Mouse (Mus musculus) embryonic facial prominence, embryonic 11.5 days (tissue): ENCODE results near the gene Aebp1. TPM values are rescaled to one million over a fixed set of nuclear protein-coding genes. Genes with fewer than 3 reads are reported as not detected.

ENCODE experiments used
- ATAC-seq: fragments of 200-750 bp; cut with Nextera tagmentation; replicated peaks from 2 replicates; pipeline ENCODE4 v1.8.0; 2017; ENCODE audit warnings: low read depth; ENCODE audit not compliant: insufficient number of reproducible peaks, low FRiP score, low TSS enrichment
- DNase-seq: peaks from one replicate; pipeline ENCODE4 v3.0.0-alpha.2; 2015; ENCODE audit warnings: low spot score
- H3K27ac ChIP-seq: fragments of 300-500 bp; sonication (generic); replicated peaks from 2 replicates; pipeline ENCODE4 v1.5.1; 2014; ENCODE audit warnings: mild to moderate bottlenecking, low read depth, low read length, control low read depth
- H3K27me3 ChIP-seq: fragments of 300-500 bp; sonication (generic); 2 replicates; pipeline ENCODE4 v1.6.1; 2014; ENCODE audit warnings: mild to moderate bottlenecking, low read length, moderate library complexity, mixed read lengths; ENCODE audit not compliant: control insufficient read depth, insufficient read depth
- H3K36me3 ChIP-seq: fragments of 300-500 bp; sonication (generic); replicated peaks from 2 replicates; pipeline ENCODE4 v1.6.1; 2014; ENCODE audit warnings: low read depth, mild to moderate bottlenecking, low read length, moderate library complexity, mixed read lengths; ENCODE audit not compliant: control insufficient read depth, insufficient read depth
- H3K4me1 ChIP-seq: fragments of 300-500 bp; sonication (generic); 2 replicates; pipeline ENCODE4 v1.6.1; 2014; ENCODE audit warnings: low read length, mixed read lengths; ENCODE audit not compliant: control insufficient read depth, insufficient read depth
- H3K4me2 ChIP-seq: fragments of 300-500 bp; sonication (generic); 2 replicates; pipeline ENCODE4 v1.6.1; 2014; ENCODE audit warnings: low read depth, mild to moderate bottlenecking, control low read depth, low read length, moderate library complexity
- H3K4me3 ChIP-seq: fragments of 300-500 bp; sonication (generic); 2 replicates; pipeline ENCODE4 v1.5.1; 2014; ENCODE audit warnings: low read depth, low read length, control low read depth
- H3K9ac ChIP-seq: fragments of 300-500 bp; sonication (generic); replicated peaks from 2 replicates; pipeline ENCODE4 v1.6.1; 2014; ENCODE audit warnings: mild to moderate bottlenecking, control low read depth, low read length
- H3K9me3 ChIP-seq: fragments of 300-500 bp; sonication (generic); replicated peaks from 2 replicates; pipeline ENCODE4 v1.6.1; 2016; ENCODE audit warnings: mild to moderate bottlenecking, low read length, inconsistent platforms, mixed read lengths; ENCODE audit not compliant: control insufficient read depth
- WGBS: fragments of 180-500 bp; shearing (Covaris S2); extraction: QIAGEN DNeasy Blood & Tissue Kit; methylation state at CpG from one replicate; pipeline ENCODE4 v1.1.7; 2014; 5-methylcytosine and 5-hydroxymethylcytosine counted together
- polyA plus RNA-seq: library from polyadenylated mRNA; unstranded; fragments of >200 nt; fragmentation: Nextera tagmentation; extraction: Ambion mirVana; gene quantifications from 2 replicates; pipeline ENCODE4 v1.2.1, GENCODE M21; 2014

Gene Aebp1
- polyA plus RNA-seq, 1 experiment from 2014 or later, result 8.3 TPM

DNA sequence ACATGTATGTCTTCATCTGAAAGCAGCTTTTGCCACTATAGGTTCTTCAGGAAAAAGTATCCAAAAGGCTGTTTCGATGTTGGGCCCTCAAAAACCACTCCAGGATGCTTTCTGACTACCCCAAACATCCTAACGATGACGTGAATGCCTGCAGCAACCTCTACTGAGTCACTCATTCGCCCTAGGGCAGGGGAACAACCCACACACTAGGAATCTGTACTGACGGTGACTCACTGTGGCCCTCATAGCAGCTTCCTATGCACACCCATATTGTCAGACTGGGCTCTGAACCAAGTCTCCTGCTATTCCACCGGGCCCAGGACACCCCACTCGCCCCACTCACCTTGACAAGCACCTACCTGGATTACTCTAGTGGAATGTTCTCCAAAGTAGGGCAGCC, 26.7 kb upstream of the Aebp1 start:
- H3K4me1 ChIP-seq, result no peaks in the 10 kb centered on the region
- H3K9ac ChIP-seq, result no peak overlapping the region
- no peak overlapping the region for H3K4me2 ChIP-seq
- DNase-seq, result no peak
- no peak overlapping the region for H3K27ac ChIP-seq
- no peak overlapping the region for H3K4me3 ChIP-seq
- no peaks in the 10 kb centered on the region; the same call in 1 of the 2 replicates for H3K36me3 ChIP-seq
- H3K27me3 ChIP-seq, result no peaks in the 10 kb centered on the region
- H3K9me3 ChIP-seq, result no peaks in the 10 kb centered on the region
- WGBS, result 92% methylated on average over 7 of the region's 7 CpGs
- ATAC-seq, result no peak

DNA sequence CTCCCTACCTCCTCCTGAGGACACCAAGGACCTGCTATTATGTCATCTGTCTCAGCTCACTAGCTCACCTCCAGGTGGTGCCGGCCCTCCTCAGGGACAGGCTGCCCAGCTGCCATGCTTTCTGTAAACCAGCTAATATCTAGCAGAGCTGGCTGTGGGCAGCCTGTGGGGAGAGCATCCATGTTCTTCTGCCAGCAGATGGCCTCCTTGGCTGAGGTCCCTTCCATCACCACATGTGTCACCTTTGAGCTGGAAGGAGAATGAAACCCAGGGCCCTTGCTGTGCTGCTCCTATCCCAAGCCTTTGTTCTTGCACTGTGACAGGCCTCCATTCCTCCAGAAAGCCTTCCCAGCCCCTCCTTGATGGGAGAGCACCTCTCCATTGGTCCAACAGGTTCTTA, 25.6 kb upstream of the Aebp1 start:
- H3K9ac ChIP-seq, result no peak overlapping the region
- H3K27ac ChIP-seq, result no peak overlapping the region
- no peaks in the 10 kb centered on the region for H3K4me1 ChIP-seq
- H3K4me3 ChIP-seq, result no peak overlapping the region
- ATAC-seq (no peak), DNase-seq (no peak)
- no peaks in the 10 kb centered on the region; the same call in 1 of the 2 replicates for H3K36me3 ChIP-seq
- WGBS, result 55% methylated on average over 1 of the region's 1 CpGs
- no peaks in the 10 kb centered on the region for H3K27me3 ChIP-seq
- H3K4me2 ChIP-seq, result no peak overlapping the region
- no peaks in the 10 kb centered on the region for H3K9me3 ChIP-seq

DNA sequence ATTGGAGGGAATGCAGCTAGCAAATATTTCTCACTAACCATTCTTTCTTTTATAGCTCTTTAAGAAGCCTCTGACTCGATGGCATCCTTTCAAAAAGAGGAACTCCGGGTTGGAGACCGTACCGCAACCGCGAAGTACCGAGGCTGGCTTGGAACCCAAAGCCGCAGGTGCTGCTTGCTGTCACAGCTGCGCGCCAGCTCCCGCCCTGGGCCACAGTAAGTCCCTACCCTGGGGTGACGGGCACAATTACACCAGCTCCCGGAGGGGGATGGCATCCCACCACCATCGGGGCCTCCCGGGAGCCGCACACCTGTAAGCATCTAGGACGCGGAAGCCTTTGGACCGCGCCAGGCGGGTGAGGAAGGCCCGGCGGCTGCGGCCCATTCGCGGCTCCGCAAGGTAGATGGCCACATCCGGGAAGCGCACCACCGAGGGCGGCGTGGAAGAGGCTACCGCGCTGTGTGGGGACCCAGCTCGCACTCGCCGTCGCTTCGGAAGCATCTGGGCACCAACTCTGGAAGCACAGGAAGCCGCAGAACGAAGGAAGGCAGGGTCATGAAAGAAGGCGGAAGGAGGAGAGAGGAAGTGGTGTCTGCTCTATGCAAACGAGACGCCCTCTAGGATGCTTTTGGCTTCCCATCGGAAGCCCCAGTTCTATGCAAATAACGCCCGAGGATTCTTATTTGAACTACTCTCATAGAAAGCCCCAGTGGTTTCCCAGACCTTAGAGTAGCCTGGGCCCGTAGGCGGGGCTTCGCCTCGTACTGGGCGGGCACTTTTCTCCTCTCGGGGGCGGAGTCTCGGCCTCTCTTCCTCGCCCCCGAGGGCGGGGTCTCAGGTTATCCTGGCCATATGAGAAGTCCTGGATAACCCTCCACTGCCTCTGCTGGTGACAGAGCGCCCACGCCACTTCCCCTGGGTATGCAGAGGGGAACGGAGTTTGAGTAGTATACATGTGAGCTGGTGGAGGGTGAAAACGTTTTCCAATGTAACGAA, 24.2 kb upstream of the Aebp1 start, which contains the start of gene Polm:
Polm (minus strand) TSS at position 766 of the 996 bp plus-strand sequence.
- Histone ChIP-seq H3K4me2 (peak within 1 kb of the TSS; percentile 92), H3K9ac (peak within 1 kb of the TSS; percentile 78), H3K9me3 (no peaks in the 10 kb centered on the region), H3K36me3 (no peaks in the 10 kb centered on the region; the same call in 1 of the 2 replicates), H3K27ac (no peak within 1 kb of the TSS; the same call in 1 of the 2 replicates), H3K4me1 (no peaks in the 10 kb centered on the region), H3K4me3 (peak within 1 kb of the TSS; percentile 72), H3K27me3 (no peaks in the 10 kb centered on the region)
- peak; percentile 93 for ATAC-seq
- WGBS, result under 1% methylated on average over 63 of the region's 63 CpGs
- DNase-seq, result peak; percentile 98

DNA sequence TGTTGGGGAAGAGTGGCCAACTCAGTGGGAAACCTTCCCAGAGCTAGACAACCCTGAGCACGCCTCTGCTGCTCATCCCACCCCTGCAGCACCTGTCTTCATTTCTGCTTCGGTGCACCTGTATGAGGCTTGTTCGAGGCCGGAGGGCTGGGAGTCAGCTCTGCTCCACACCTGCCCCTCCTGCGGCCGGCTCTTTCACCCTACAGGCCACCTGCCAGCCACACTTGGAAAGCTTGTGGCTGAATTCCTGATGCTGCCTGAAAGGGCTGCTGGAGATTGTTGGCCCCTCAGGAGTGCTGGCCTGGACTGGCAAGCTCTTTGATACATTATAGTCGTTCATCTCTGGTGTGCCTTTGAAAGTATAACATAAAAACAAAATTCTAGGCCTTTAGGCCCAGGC, 21.4 kb upstream of the Aebp1 start:
- no peak overlapping the region for H3K4me3 ChIP-seq
- no peak overlapping the region for H3K4me2 ChIP-seq
- 76% methylated on average over 7 of the region's 7 CpGs for WGBS
- no peak overlapping the region for H3K9ac ChIP-seq
- H3K4me1 ChIP-seq, result no peaks in the 10 kb centered on the region
- ATAC-seq, result no peak
- H3K9me3 ChIP-seq, result no peaks in the 10 kb centered on the region
- H3K27me3 ChIP-seq, result no peaks in the 10 kb centered on the region
- no peaks in the 10 kb centered on the region for H3K36me3 ChIP-seq
- no peak overlapping the region for H3K27ac ChIP-seq
- DNase-seq, result no peak

DNA sequence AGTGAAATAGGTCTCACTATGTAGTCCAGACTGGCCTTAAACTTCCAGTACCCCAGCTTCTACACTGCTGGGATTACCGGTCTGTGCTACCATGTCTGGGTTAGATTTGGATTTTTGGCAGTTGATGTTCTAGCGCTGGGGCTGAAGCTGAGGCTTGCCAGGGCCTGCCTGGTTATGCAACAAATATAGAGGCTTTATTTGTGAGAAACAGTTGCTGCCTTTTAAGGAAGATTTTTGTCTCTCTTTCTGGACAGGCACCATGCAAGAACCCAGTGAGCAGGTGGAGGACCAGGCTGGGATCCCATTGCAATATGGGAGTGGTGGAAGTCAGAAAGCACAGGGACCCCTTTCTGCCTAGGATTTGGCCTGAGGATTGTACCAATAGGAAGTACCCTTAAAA, 20.0 kb upstream of the Aebp1 start:
- Histone ChIP-seq H3K4me3 (no peak overlapping the region), H3K4me1 (no peaks in the 10 kb centered on the region), H3K36me3 (no peaks in the 10 kb centered on the region), H3K9me3 (no peaks in the 10 kb centered on the region), H3K9ac (no peak overlapping the region), H3K27me3 (no peaks in the 10 kb centered on the region), H3K4me2 (no peak overlapping the region), H3K27ac (no peak overlapping the region)
- no peak for ATAC-seq
- 96% methylated on average over 2 of the region's 2 CpGs for WGBS
- no peak for DNase-seq

DNA sequence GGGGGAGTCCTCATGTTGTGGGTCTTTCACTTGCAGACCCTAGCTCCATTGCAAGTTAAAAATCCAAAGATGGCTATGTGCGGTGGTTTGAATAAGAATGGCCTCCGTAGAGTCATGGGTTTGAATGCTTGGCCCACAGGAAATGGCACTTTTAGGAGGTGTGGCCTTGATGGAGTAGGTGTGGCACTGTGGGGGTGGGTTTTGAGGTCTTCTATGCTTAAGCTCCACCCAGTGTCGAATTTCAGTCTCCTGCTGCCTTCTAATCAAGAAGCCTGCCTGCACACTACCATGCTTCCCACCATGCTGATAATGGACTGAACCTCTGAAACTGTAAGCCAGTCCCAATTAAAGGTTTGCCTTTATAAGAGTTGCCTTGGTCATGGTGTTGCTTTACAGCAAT, 18.6 kb upstream of the Aebp1 start:
- H3K9ac ChIP-seq, result no peak overlapping the region
- no peak overlapping the region for H3K4me2 ChIP-seq
- no peak overlapping the region for H3K27ac ChIP-seq
- H3K36me3 ChIP-seq, result no peaks in the 10 kb centered on the region
- 77% methylated on average over 3 of the region's 3 CpGs for WGBS
- ATAC-seq (no peak), DNase-seq (no peak)
- no peaks in the 10 kb centered on the region for H3K27me3 ChIP-seq
- no peaks in the 10 kb centered on the region for H3K4me1 ChIP-seq
- H3K4me3 ChIP-seq, result no peak overlapping the region
- H3K9me3 ChIP-seq, result no peaks in the 10 kb centered on the region

DNA sequence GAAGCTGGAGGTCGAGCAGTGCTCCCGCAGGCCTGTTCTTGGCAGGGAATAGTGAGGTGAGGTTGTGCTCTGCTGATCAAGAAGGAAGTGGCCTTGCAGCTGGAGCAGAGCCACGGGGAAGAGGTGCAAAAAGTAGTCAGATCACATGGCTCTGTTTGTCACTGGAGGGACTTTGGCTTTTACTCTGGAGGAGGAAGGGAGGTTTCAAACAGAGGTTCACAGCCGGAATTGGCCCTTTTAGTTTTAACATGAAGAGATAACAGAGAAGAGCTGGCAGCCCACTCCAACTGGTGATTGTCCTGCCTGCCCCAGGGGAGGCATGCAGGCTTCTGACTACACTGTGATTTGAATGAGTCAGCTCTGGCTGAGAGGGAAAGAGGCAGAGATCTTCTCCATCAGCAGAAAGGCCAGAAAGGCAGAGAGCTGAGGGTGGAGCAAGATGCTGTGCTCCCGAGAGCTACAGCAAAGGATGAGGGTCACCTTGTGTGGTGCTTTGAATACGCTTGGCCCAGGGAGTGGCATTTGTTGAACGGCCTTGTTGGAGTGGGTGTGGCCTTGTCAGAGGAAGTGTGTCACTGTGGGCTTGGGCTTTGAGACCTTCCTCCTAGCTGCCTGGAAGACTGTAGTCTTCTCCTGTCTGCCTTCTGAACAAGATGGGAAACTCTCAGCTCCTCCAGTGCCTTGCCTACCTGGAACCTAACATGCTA, 15.0 kb upstream of the Aebp1 start:
- ATAC-seq, result no peak
- WGBS, result 70% methylated on average over 7 of the region's 7 CpGs
- no peaks in the 10 kb centered on the region for H3K4me1 ChIP-seq

DNA sequence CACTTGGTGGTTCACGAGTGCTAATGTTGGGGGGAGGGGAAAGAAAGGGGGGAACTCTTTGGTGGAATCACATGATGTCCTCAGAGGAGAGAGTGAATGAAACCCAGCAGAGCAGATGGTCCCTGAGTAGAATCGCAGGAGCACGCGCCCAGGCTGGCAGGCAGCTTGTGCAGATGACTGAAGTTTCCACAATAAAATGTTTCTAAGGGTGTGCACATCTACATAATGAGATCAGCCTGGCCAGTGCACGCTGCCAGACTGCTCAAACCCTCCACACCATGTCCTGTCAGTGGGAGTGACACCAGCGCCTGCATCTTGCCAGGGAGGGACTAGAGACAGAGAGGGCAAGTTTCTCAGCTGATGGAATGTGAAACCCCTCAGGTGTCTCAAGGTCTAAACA, 13.0 kb upstream of the Aebp1 start:
- H3K9me3 ChIP-seq, result no peaks in the 10 kb centered on the region
- 72% methylated on average over 6 of the region's 6 CpGs for WGBS
- H3K4me1 ChIP-seq, result no peaks in the 10 kb centered on the region
- no peak for DNase-seq
- H3K27me3 ChIP-seq, result no peaks in the 10 kb centered on the region
- no peak overlapping the region for H3K4me2 ChIP-seq
- H3K9ac ChIP-seq, result no peak overlapping the region
- no peak overlapping the region for H3K27ac ChIP-seq
- no peak overlapping the region for H3K4me3 ChIP-seq
- no peaks in the 10 kb centered on the region for H3K36me3 ChIP-seq
- ATAC-seq, result no peak

More for the DNA sequence above, 15.0 kb upstream of the Aebp1 start:
- no peaks in the 10 kb centered on the region for H3K9me3 ChIP-seq
- H3K36me3 ChIP-seq, result no peaks in the 10 kb centered on the region
- H3K27me3 ChIP-seq, result no peaks in the 10 kb centered on the region
- H3K27ac ChIP-seq, result no peak overlapping the region
- H3K4me2 ChIP-seq, result no peak overlapping the region
- DNase-seq, result no peak
- H3K9ac ChIP-seq, result no peak overlapping the region
- H3K4me3 ChIP-seq, result no peak overlapping the region
